Mouse (Mus musculus): Measurements from ENCODE around the gene Scn8a.

- TF ChIP-seq CTCF (conservative IDR thresholded peaks at IDR 0.05; ENCODE audit: low read length) (no peak), POU5F1 (IDR thresholded peaks at IDR 0.05; ENCODE audit: borderline replicate concordance, low read length) (no peak), NANOG (IDR thresholded peaks at IDR 0.05; ENCODE audit: borderline replicate concordance, low read length) (no peak)
Observed at GRCm38 (mm10) chr15:100836729-100837128, 32.9 kb upstream of the Scn8a start.
